Mouse (Mus musculus): ENCODE measurements around the gene Nfkbiz. TPM values are rescaled to one million over a fixed set of nuclear protein-coding genes. Genes with fewer than 3 reads are reported as not detected.
"Not testable (repeated sequence)": the region's sequence is repeated elsewhere in the genome, so short reads cannot be mapped to it uniquely, and the experiment has no call there.

The Nfkbiz gene
- polyA plus RNA-seq, 1 experiment from 2014 or later, result 1.6 TPM

DNA sequence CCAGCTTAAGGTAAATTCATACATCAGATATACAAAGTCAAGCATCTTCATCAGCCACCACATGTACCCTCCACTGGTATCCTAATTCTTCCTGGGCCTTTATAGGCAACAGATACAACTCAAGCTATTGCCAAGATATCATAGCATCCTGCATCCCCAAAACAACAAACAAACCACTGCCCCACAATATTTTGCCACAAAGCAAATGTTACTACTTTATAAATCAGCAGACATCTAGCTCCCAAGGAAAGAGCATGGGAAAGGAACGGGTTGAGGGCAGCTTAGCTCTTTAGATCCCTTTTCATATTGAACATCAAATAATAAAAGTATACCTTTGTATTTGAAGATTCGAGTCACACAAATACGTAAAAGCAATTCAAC is 580 bp downstream of the Nfkbiz start:
- no peak overlapping the region for H3K27ac ChIP-seq (ENCODE audit: low read depth, low read length)
- no peaks in the 10 kb centered on the region for H3K36me3 ChIP-seq (ENCODE audit: control insufficient read depth, insufficient read depth, low read length)
- H3K9ac ChIP-seq (ENCODE audit: low read depth, low read length), result peak overlapping the region; percentile 80
- H3K4me3 ChIP-seq (ENCODE audit: low read depth, low read length), result peak overlapping the region; percentile 52
- DNase-seq (ENCODE audit: low spot score) (no peak), ATAC-seq (ENCODE audit: low FRiP score) (no peak)
- peak overlapping the region; percentile 62 for H3K4me2 ChIP-seq (replicated peaks; ENCODE audit: low read depth, low read length)
- H3K9me3 ChIP-seq (ENCODE audit: control insufficient read depth, low read length), result no peaks in the 10 kb centered on the region
- H3K4me1 ChIP-seq (replicated peaks; ENCODE audit: control insufficient read depth, insufficient read depth, low read length), result no peaks in the 10 kb centered on the region; the same call in 1 of the 2 replicates
- WGBS, result 19% methylated on average over 3 of the region's 3 CpGs
- no peaks in the 10 kb centered on the region for H3K27me3 ChIP-seq (ENCODE audit: control insufficient read depth, insufficient read depth, low read length)

DNA sequence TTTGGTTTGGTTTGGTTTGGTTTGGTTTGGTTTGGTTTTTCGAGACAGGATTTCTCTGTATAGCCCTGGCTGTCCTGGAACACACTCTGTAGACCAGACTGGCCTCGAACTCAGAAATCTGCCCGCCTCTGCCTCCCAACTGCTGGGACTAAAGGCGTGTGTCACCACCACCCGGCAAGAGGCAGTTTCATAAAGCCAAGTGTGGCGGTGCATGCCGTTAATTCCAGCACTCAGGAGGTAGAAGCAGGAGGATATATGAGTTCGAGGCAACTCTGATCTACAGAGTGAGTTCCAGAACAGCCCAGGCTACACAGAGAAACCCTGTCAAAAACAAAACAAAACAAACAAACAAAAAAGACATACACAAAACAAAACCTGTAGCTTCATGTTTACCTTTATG is 1.0 kb downstream of the Nfkbiz start:
- H3K27me3 ChIP-seq (ENCODE audit: control insufficient read depth, insufficient read depth, low read length); H3K27ac ChIP-seq (ENCODE audit: low read depth, low read length); H3K9ac ChIP-seq (ENCODE audit: low read depth, low read length); H3K36me3 ChIP-seq (ENCODE audit: control insufficient read depth, insufficient read depth, low read length); DNase-seq (ENCODE audit: low spot score); H3K4me3 ChIP-seq (ENCODE audit: low read depth, low read length); H3K9me3 ChIP-seq (ENCODE audit: control insufficient read depth, low read length); H3K4me1 ChIP-seq (replicated peaks; ENCODE audit: control insufficient read depth, insufficient read depth, low read length); ATAC-seq (ENCODE audit: low FRiP score): not testable (repeated sequence)
- peak overlapping the region; percentile 62; the same call in 1 of the 2 replicates for H3K4me2 ChIP-seq (replicated peaks; ENCODE audit: low read depth, low read length)
- WGBS, result 94% methylated on average over 8 of the region's 8 CpGs

DNA sequence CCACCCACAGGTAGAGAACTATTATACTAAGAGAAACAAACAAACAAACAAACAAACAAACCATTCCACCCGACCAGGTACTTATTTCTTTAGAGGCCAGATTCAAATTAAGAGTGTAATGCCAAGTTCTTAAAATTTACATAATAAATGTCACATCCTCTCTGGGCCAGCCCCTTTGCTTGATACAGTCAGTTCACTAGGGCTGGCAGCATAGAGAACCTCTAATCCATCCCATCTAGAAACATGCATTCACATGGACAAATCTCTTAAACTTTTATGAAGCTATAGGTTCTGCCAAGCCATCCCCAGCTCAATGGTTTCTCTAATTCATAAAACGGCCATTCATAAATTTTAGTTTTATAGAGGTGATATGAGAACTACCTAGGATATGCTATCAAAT is 1.5 kb downstream of the Nfkbiz start:
- no peaks in the 10 kb centered on the region for H3K27me3 ChIP-seq (ENCODE audit: control insufficient read depth, insufficient read depth, low read length)
- no peak overlapping the region for H3K4me2 ChIP-seq (replicated peaks; ENCODE audit: low read depth, low read length)
- H3K9me3 ChIP-seq (ENCODE audit: control insufficient read depth, low read length), result no peaks in the 10 kb centered on the region
- no peaks in the 10 kb centered on the region; the same call in 1 of the 2 replicates for H3K4me1 ChIP-seq (replicated peaks; ENCODE audit: control insufficient read depth, insufficient read depth, low read length)
- H3K9ac ChIP-seq (ENCODE audit: low read depth, low read length), result no peak overlapping the region
- H3K4me3 ChIP-seq (ENCODE audit: low read depth, low read length), result no peak overlapping the region
- ATAC-seq (ENCODE audit: low FRiP score) (no peak), DNase-seq (ENCODE audit: low spot score) (no peak)
- no peak overlapping the region for H3K27ac ChIP-seq (ENCODE audit: low read depth, low read length)
- WGBS, result 87% methylated on average over 2 of the region's 2 CpGs
- H3K36me3 ChIP-seq (ENCODE audit: control insufficient read depth, insufficient read depth, low read length), result no peaks in the 10 kb centered on the region

DNA sequence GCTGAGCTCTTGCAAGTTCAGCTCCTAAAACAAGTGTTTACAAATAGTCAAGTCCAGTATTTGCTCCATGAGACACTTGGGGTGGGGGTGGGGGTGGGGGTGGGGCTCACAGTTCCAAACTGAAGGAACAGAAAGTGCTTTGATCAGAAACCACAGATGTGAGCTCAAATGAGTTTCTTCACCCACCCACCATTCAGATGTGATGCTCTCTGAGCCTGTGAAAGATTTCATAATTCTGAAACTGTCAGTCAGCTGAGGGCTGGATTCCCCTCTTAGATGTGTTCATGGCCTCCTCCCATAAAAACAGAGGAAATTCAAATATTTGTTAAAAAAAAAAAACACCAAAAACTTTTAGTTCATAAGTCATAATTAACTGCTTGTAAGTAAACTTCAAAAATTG is 2.9 kb downstream of the Nfkbiz start:
- ATAC-seq (ENCODE audit: low FRiP score) (no peak), DNase-seq (ENCODE audit: low spot score) (no peak)
- H3K36me3 ChIP-seq (ENCODE audit: control insufficient read depth, insufficient read depth, low read length), result no peaks in the 10 kb centered on the region

DNA sequence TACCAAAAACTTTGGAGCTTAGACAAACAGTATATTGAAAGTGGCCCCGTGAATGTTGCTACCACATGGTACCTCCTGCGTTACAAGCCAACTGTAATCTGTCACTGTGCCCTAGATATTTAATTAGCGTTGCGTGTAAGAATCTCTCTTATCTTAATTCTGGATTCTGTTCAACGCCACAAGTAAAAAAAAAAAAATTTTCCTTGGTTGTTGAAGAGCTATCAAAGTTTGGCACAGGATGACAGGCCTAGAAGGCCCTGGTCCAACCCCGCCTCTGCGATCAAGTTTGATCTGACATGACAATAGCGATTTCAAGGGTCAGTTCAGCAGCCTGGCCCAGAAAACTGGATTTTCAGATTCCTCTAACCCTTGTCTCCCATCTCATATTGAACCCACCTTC is 6.1 kb downstream of the Nfkbiz start:
- no peak overlapping the region for H3K4me3 ChIP-seq (ENCODE audit: low read depth, low read length)
- no peak for ATAC-seq (ENCODE audit: low FRiP score)
- no peak overlapping the region for H3K27ac ChIP-seq (ENCODE audit: low read depth, low read length)
- no peaks in the 10 kb centered on the region for H3K4me1 ChIP-seq (replicated peaks; ENCODE audit: control insufficient read depth, insufficient read depth, low read length)
- H3K27me3 ChIP-seq (ENCODE audit: control insufficient read depth, insufficient read depth, low read length), result no peaks in the 10 kb centered on the region
- no peak overlapping the region for H3K9ac ChIP-seq (ENCODE audit: low read depth, low read length)
- WGBS, result 97% methylated on average over 8 of the region's 8 CpGs
- H3K9me3 ChIP-seq (ENCODE audit: control insufficient read depth, low read length), result no peaks in the 10 kb centered on the region
- no peaks in the 10 kb centered on the region for H3K36me3 ChIP-seq (ENCODE audit: control insufficient read depth, insufficient read depth, low read length)
- H3K4me2 ChIP-seq (replicated peaks; ENCODE audit: low read depth, low read length), result no peak overlapping the region
- no peak for DNase-seq (ENCODE audit: low spot score)

More for the DNA sequence above, 2.9 kb downstream of the Nfkbiz start:
- Histone ChIP-seq H3K9ac (ENCODE audit: low read depth, low read length) (no peak overlapping the region), H3K4me2 (replicated peaks; ENCODE audit: low read depth, low read length) (no peak overlapping the region), H3K4me1 (replicated peaks; ENCODE audit: control insufficient read depth, insufficient read depth, low read length) (no peaks in the 10 kb centered on the region; the same call in 1 of the 2 replicates), H3K4me3 (ENCODE audit: low read depth, low read length) (no peak overlapping the region), H3K27ac (ENCODE audit: low read depth, low read length) (no peak overlapping the region), H3K27me3 (ENCODE audit: control insufficient read depth, insufficient read depth, low read length) (no peaks in the 10 kb centered on the region), H3K9me3 (ENCODE audit: control insufficient read depth, low read length) (no peaks in the 10 kb centered on the region)

DNA sequence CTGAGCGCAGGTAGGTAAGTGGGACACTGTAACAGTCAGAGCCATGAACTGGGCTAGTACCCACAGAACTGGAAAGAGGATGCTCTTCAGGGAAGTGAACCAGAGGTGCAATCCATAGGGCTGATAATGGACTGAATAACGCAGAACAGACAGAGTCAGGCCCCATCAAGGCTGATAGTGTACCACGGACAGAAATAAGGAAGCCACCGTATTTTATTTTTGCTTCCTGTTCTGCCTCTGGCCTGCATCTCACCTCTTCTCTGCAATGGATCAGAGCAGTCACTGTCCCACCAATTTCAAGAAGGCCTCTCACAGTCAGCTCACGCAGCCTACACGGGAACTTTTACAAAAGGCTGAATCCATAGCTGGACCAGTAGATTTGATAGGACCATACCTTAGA is 6.7 kb downstream of the Nfkbiz start:
- WGBS, result 95% methylated on average over 6 of the region's 6 CpGs
- H3K27me3 ChIP-seq (ENCODE audit: control insufficient read depth, insufficient read depth, low read length), result no peaks in the 10 kb centered on the region
- H3K27ac ChIP-seq (ENCODE audit: low read depth, low read length), result no peak overlapping the region
- DNase-seq (ENCODE audit: low spot score) (no peak), ATAC-seq (ENCODE audit: low FRiP score) (no peak)
- H3K4me1 ChIP-seq (replicated peaks; ENCODE audit: control insufficient read depth, insufficient read depth, low read length), result no peaks in the 10 kb centered on the region
- no peaks in the 10 kb centered on the region for H3K9me3 ChIP-seq (ENCODE audit: control insufficient read depth, low read length)
- no peak overlapping the region for H3K9ac ChIP-seq (ENCODE audit: low read depth, low read length)
- H3K36me3 ChIP-seq (ENCODE audit: control insufficient read depth, insufficient read depth, low read length), result no peaks in the 10 kb centered on the region
- H3K4me3 ChIP-seq (ENCODE audit: low read depth, low read length), result no peak overlapping the region
- H3K4me2 ChIP-seq (replicated peaks; ENCODE audit: low read depth, low read length), result no peak overlapping the region

DNA sequence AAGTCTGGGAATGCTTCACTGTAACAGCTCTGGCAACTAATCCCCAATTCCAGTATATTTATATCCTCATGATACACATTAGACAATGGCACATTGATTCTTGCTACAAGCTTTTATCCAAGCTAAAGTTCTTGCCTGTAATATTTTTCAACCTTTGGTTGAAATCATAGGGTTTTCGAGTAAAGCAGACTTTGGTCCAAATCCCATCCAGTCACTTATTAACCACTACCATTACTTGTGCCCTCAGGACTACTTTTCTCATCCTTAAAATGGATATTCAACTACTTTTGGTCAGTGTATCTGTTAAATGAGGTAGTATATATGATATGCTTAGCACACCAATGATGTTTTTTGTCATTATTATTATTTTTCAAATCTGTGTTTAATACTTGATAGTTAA is 7.2 kb downstream of the Nfkbiz start:
- WGBS, result 89% methylated on average over 1 of the region's 1 CpGs
- no peak for DNase-seq (ENCODE audit: low spot score)

DNA sequence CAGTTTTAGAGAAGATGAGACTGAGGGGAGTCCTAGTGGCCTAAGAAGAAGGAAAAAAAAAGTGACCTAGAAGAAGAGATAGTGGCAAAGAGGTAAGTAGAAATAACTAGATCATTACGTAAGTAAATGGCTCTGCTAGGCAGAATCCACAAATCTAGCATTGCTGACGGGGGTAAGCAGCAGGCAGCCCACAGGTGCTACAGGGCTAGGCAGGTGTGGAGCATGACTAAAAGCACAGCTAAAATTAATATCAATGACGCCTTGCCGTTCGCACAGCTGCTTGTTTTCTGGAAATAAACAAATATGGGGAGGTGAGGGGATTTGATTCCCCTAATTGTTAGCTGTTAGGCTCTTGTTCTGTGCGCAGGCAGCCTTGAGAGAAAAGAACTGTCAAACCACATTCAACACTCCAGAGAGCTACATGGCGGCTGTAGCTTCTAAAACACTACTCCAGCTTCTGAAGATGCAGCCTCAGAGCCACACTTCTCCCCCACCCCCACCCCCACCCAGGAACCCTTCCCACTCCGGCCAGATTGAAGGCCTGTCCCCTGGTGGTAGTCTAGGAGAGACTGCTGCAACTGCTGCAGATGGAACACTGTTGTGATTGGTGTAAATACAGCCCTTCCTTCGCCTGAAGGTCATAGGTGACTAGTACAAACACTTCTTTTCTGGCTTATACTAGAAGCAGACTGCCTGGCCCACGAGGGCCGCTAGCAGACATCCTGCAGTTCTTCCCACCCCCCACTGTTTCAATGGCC is 15.1 kb downstream of the Nfkbiz start:
- ATAC-seq (ENCODE audit: low FRiP score) (no peak), DNase-seq (ENCODE audit: low spot score) (peak; percentile 1)

More for the DNA sequence above, 7.2 kb downstream of the Nfkbiz start:
- Histone ChIP-seq H3K9me3 (ENCODE audit: control insufficient read depth, low read length) (no peaks in the 10 kb centered on the region), H3K27me3 (ENCODE audit: control insufficient read depth, insufficient read depth, low read length) (no peaks in the 10 kb centered on the region), H3K4me2 (replicated peaks; ENCODE audit: low read depth, low read length) (no peak overlapping the region), H3K9ac (ENCODE audit: low read depth, low read length) (no peak overlapping the region), H3K4me3 (ENCODE audit: low read depth, low read length) (no peak overlapping the region), H3K36me3 (ENCODE audit: control insufficient read depth, insufficient read depth, low read length) (no peaks in the 10 kb centered on the region), H3K27ac (ENCODE audit: low read depth, low read length) (no peak overlapping the region), H3K4me1 (replicated peaks; ENCODE audit: control insufficient read depth, insufficient read depth, low read length) (no peaks in the 10 kb centered on the region)
- no peak for ATAC-seq (ENCODE audit: low FRiP score)

DNA sequence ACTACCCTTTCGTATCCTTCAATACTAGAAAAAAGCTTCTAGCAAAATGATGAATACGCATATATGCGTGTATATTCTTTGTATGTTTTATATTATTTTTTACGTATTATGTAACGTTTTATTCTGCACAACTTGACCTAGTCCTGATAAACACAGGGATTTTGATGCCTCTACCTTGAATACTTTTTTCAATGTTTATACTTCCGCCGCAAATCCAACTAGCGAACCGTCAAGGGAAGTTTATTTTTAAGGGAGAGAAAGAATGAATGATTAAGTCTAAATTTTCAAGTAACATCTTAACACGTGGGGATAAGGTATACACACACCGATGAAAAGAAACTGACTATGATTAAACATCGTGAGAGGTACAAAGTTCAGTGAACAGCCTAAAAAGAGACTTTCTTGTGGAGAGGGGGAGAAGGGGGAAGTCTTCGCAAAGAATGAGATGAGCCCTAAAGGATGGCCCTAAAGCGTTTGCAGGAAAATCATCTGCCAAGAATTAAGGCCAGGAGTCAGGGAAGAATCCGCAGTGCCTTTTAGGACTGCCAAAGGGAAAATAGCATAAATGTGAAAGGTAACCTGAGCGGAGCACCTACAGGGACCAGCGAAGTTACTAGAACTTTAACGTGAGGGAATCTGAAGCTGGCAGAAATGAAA is 15.8 kb downstream of the Nfkbiz start:
- WGBS, result 39% methylated on average over 18 of the region's 18 CpGs
- Histone ChIP-seq H3K4me1 (replicated peaks; ENCODE audit: control insufficient read depth, insufficient read depth, low read length) (0 out of 2 replicates have a peak, but pooled peaks cover 3% of the 10 kb centered on the region), H3K36me3 (ENCODE audit: control insufficient read depth, insufficient read depth, low read length) (no peaks in the 10 kb centered on the region), H3K4me3 (ENCODE audit: low read depth, low read length) (no peak overlapping the region; the same call in 1 of the 2 replicates), H3K4me2 (replicated peaks; ENCODE audit: low read depth, low read length) (peak overlapping the region; percentile 98), H3K9ac (ENCODE audit: low read depth, low read length) (no peak overlapping the region), H3K9me3 (ENCODE audit: control insufficient read depth, low read length) (no peaks in the 10 kb centered on the region), H3K27ac (ENCODE audit: low read depth, low read length) (no peak overlapping the region), H3K27me3 (ENCODE audit: control insufficient read depth, insufficient read depth, low read length) (0 out of 2 replicates have a peak, but pooled peaks cover 3% of the 10 kb centered on the region)
- DNase-seq (ENCODE audit: low spot score), result peak; percentile 4
- ATAC-seq (ENCODE audit: low FRiP score), result no peak

More for the DNA sequence above, 15.1 kb downstream of the Nfkbiz start:
- no peak overlapping the region for H3K4me3 ChIP-seq (ENCODE audit: low read depth, low read length)
- no peaks in the 10 kb centered on the region for H3K36me3 ChIP-seq (ENCODE audit: control insufficient read depth, insufficient read depth, low read length)
- no peak overlapping the region for H3K9ac ChIP-seq (ENCODE audit: low read depth, low read length)
- 0 out of 2 replicates have a peak, but pooled peaks cover 3% of the 10 kb centered on the region for H3K27me3 ChIP-seq (ENCODE audit: control insufficient read depth, insufficient read depth, low read length)
- no peak overlapping the region for H3K27ac ChIP-seq (ENCODE audit: low read depth, low read length)
- no peak overlapping the region for H3K4me2 ChIP-seq (replicated peaks; ENCODE audit: low read depth, low read length)
- WGBS, result 47% methylated on average over 11 of the region's 11 CpGs
- H3K9me3 ChIP-seq (ENCODE audit: control insufficient read depth, low read length), result no peaks in the 10 kb centered on the region
- 0 out of 2 replicates have a peak, but pooled peaks cover 3% of the 10 kb centered on the region for H3K4me1 ChIP-seq (replicated peaks; ENCODE audit: control insufficient read depth, insufficient read depth, low read length)
